ENCODE assay signal across 18 mouse cellular contexts in the genomic region with DNA sequence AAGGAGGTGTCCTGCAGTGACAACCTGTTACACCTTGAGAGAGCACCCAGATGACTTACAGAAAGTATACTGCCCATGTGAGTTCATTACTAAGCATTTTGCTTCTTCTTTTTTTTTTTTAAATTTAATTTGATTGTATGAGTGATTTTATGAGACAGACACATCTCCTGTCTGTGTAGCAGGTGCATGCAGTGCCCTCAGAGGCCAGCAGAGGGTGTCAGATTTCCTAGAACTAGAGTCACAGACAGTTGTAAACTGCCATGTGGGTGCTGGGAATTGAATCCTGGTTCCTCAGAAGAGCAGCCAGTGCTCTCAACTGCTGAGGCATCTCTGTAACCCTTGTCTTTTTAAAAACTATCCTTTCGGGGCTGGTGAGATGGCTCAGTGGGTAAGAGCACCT. TPM values are rescaled to one million over a fixed set of nuclear protein-coding genes. Genes with fewer than 3 reads are reported as not detected.
DNase-seq lines count a peak whose midpoint lies in the region; ATAC-seq and TF ChIP-seq lines count a peak whose summit lies in the region.
"Had no signal": no experiment of that assay in that cellular context is flagged by ENCODE, and none has a peak within 500 bp of the region (broad histone marks: within the 10 kb centered on the region; RNA-seq: fewer than 3 reads in every experiment).

No protein-coding gene starts in this region.

- no peaks in the 10 kb centered on the region for H3K27me3 ChIP-seq in heart, adult 2 months (ENCODE audit: control insufficient read depth, insufficient read depth, low read length)
- no peaks in the 10 kb centered on the region for H3K27me3 ChIP-seq in heart, embryonic 10.5 days (ENCODE audit: insufficient read depth, poor library complexity, severe bottlenecking)
- no peaks in the 10 kb centered on the region for H3K27me3 ChIP-seq in liver, embryonic 14.5 days (ENCODE audit: control insufficient read depth, insufficient read depth, low read length)
- no peaks in the 10 kb centered on the region for H3K27me3 ChIP-seq in liver, embryonic 11.5 days (replicated peaks; ENCODE audit: control insufficient read depth, insufficient read depth, low read length)
- no peaks in the 10 kb centered on the region for H3K27me3 ChIP-seq in stomach, postnatal 0 days (ENCODE audit: control insufficient read depth, insufficient read depth, low read length)
- H3K27me3 ChIP-seq in embryonic facial prominence, embryonic 10.5 days (replicated peaks; ENCODE audit: low read depth, poor library complexity, severe bottlenecking) = no peaks in the 10 kb centered on the region
- H3K27me3 ChIP-seq: forebrain, embryonic 13.5 days; limb, embryonic 13.5 days; lung, embryonic 15.5 days; midbrain, embryonic 13.5 days had no signal

- DNase-seq in heart, adult 2 months = no peak
- DNase-seq in heart, embryonic 10.5 days (ENCODE audit: low spot score) = no peak
- DNase-seq in liver, embryonic 14.5 days (ENCODE audit: low read depth in 3 of 3, low spot score in 3 of 3) = no peak
- no peak for DNase-seq in liver, embryonic 11.5 days (ENCODE audit: low spot score)
- peak; percentile 57 for DNase-seq in ES-CJ7 (ENCODE audit: low read depth, low spot score)
- no peak for DNase-seq in stomach, postnatal 0 days (ENCODE audit: low spot score)
- DNase-seq in gastrocnemius, adult 2 months = no peak
- DNase-seq in embryonic facial prominence, embryonic 10.5 days (ENCODE audit: low spot score) = no peak
- DNase-seq: adrenal gland, adult 2 months; cerebellum, adult 11-12 months; cerebellum, postnatal 25 days; heart, postnatal 4 days; kidney, postnatal 10 days; right cerebral cortex, postnatal 14 days had no signal

- no peaks in the 10 kb centered on the region for H3K9me3 ChIP-seq in heart, embryonic 10.5 days
- H3K9me3 ChIP-seq in liver, embryonic 14.5 days (ENCODE audit: control insufficient read depth, low read length) = no peaks in the 10 kb centered on the region
- H3K9me3 ChIP-seq in liver, embryonic 11.5 days (ENCODE audit: control insufficient read depth, low read length) = no peaks in the 10 kb centered on the region
- no peaks in the 10 kb centered on the region for H3K9me3 ChIP-seq in stomach, postnatal 0 days (ENCODE audit: control insufficient read depth, low read length)
- peaks cover 13% of the 10 kb centered on the region for H3K9me3 ChIP-seq in embryonic facial prominence, embryonic 10.5 days
- H3K9me3 ChIP-seq: lung, embryonic 15.5 days had no signal

- intact Hi-C loops in heart, adult 2 months (cut with DNase I) = no loop called here
- intact Hi-C loops in gastrocnemius, adult 2 months (cut with DNase I) = no loop called here

- no peak overlapping the region for H3K9ac ChIP-seq in heart, adult 2 months (ENCODE audit: low read depth, low read length)
- H3K9ac ChIP-seq in liver, embryonic 14.5 days (replicated peaks) = no peak overlapping the region
- no peak overlapping the region for H3K9ac ChIP-seq in liver, embryonic 11.5 days (ENCODE audit: low read depth, low read length)
- H3K9ac ChIP-seq in stomach, postnatal 0 days (ENCODE audit: low read length) = no peak overlapping the region
- H3K9ac ChIP-seq: forebrain, embryonic 13.5 days; limb, embryonic 13.5 days; lung, embryonic 15.5 days; midbrain, embryonic 13.5 days had no signal

- no peak overlapping the region for H3K27ac ChIP-seq in heart, adult 2 months
- H3K27ac ChIP-seq in heart, embryonic 10.5 days = no peak overlapping the region
- no peak overlapping the region for H3K27ac ChIP-seq in liver, embryonic 14.5 days
- H3K27ac ChIP-seq in liver, embryonic 11.5 days (ENCODE audit: low read depth, low read length) = no peak overlapping the region
- H3K27ac ChIP-seq in stomach, postnatal 0 days (replicated peaks) = no peak overlapping the region
- no peak overlapping the region for H3K27ac ChIP-seq in gastrocnemius, adult 2 months
- H3K27ac ChIP-seq in embryonic facial prominence, embryonic 10.5 days (replicated peaks) = no peak overlapping the region
- H3K27ac ChIP-seq: forebrain, embryonic 13.5 days; limb, embryonic 13.5 days; lung, embryonic 15.5 days; midbrain, embryonic 13.5 days had no signal

- TF ChIP-seq CTCF in heart, adult 2 months (IDR thresholded peaks at IDR 0.05) = peak; percentile 48
- peak; percentile 34 for TF ChIP-seq CTCF in liver, embryonic 14.5 days (IDR thresholded peaks at IDR 0.05; ENCODE audit: low read depth)
- TF ChIP-seq CTCF in stomach, postnatal 0 days (IDR thresholded peaks at IDR 0.05; ENCODE audit: low read depth) = peak; percentile 11; the same call in 1 of the 2 replicates
- TF ChIP-seq CTCF in gastrocnemius, adult 2 months (IDR thresholded peaks at IDR 0.05) = no peak; the same call in 1 of the 2 replicates

- H3K4me1 ChIP-seq in heart, adult 2 months (ENCODE audit: control insufficient read depth, insufficient read depth, low read length) = peaks cover 1% of the 10 kb centered on the region; the same call in 1 of the 2 replicates
- H3K4me1 ChIP-seq in heart, embryonic 10.5 days = no peaks in the 10 kb centered on the region
- no peaks in the 10 kb centered on the region for H3K4me1 ChIP-seq in liver, embryonic 14.5 days (replicated peaks; ENCODE audit: control insufficient read depth in 2 of 2, insufficient read depth in 2 of 2, low read length in 1 of 2)
- H3K4me1 ChIP-seq in liver, embryonic 11.5 days (replicated peaks; ENCODE audit: control insufficient read depth, insufficient read depth, low read length) = no peaks in the 10 kb centered on the region
- H3K4me1 ChIP-seq in stomach, postnatal 0 days (replicated peaks; ENCODE audit: control insufficient read depth, insufficient read depth) = no peaks in the 10 kb centered on the region
- H3K4me1 ChIP-seq in embryonic facial prominence, embryonic 10.5 days = peaks cover 7% of the 10 kb centered on the region
- H3K4me1 ChIP-seq: limb, embryonic 13.5 days; lung, embryonic 15.5 days had no signal

- no peak for TF ChIP-seq EP300 in heart, adult 2 months (IDR thresholded peaks at IDR 0.05; ENCODE audit: insufficient read depth, low read depth, low read length)
- TF ChIP-seq EP300 in liver, embryonic 14.5 days (IDR thresholded peaks at IDR 0.05; ENCODE audit: low read depth) = no peak
- no peak for TF ChIP-seq EP300 in stomach, postnatal 0 days (optimal IDR thresholded peaks at IDR 0.05)

- peaks cover 2% of the 10 kb centered on the region for H3K79me2 ChIP-seq in heart, adult 2 months (replicated peaks; ENCODE audit: control insufficient read depth, insufficient read depth, low read length)

- H3K36me3 ChIP-seq in heart, adult 2 months (ENCODE audit: control insufficient read depth, insufficient read depth, low read length) = peaks cover 4% of the 10 kb centered on the region; the same call in 1 of the 2 replicates
- H3K36me3 ChIP-seq in heart, embryonic 10.5 days = peaks cover 24% of the 10 kb centered on the region
- H3K36me3 ChIP-seq in liver, embryonic 14.5 days (replicated peaks; ENCODE audit: control insufficient read depth, insufficient read depth, low read depth) = no peaks in the 10 kb centered on the region
- no peaks in the 10 kb centered on the region for H3K36me3 ChIP-seq in liver, embryonic 11.5 days (ENCODE audit: control insufficient read depth, insufficient read depth, low read length)
- H3K36me3 ChIP-seq in stomach, postnatal 0 days (ENCODE audit: control insufficient read depth, insufficient read depth, low read length) = no peaks in the 10 kb centered on the region
- peaks cover 37% of the 10 kb centered on the region for H3K36me3 ChIP-seq in embryonic facial prominence, embryonic 10.5 days (replicated peaks)

- TF ChIP-seq POLR2A in heart, adult 2 months (IDR thresholded peaks at IDR 0.05; ENCODE audit: insufficient read depth, low read depth, low read length) = no peak

- no peak overlapping the region for H3K4me2 ChIP-seq in liver, embryonic 14.5 days (ENCODE audit: low read depth)
- no peak overlapping the region for H3K4me2 ChIP-seq in liver, embryonic 11.5 days
- H3K4me2 ChIP-seq in stomach, postnatal 0 days (replicated peaks; ENCODE audit: low read depth) = no peak overlapping the region
- H3K4me2 ChIP-seq: forebrain, embryonic 13.5 days; limb, embryonic 13.5 days; lung, embryonic 15.5 days; midbrain, embryonic 13.5 days had no signal

- H3K4me3 ChIP-seq in heart, adult 2 months = no peak overlapping the region
- no peak overlapping the region for H3K4me3 ChIP-seq in heart, embryonic 10.5 days
- H3K4me3 ChIP-seq in liver, embryonic 14.5 days (ENCODE audit: insufficient read depth in 1 of 2, low read depth in 2 of 2, low read length in 2 of 2) = no peak overlapping the region
- H3K4me3 ChIP-seq in liver, embryonic 11.5 days (ENCODE audit: low read depth, low read length) = no peak overlapping the region
- no peak overlapping the region for H3K4me3 ChIP-seq in stomach, postnatal 0 days (ENCODE audit: low read depth, low read length)
- no peak overlapping the region for H3K4me3 ChIP-seq in gastrocnemius, adult 2 months
- H3K4me3 ChIP-seq in embryonic facial prominence, embryonic 10.5 days = no peak overlapping the region
- H3K4me3 ChIP-seq: forebrain, embryonic 13.5 days; limb, embryonic 13.5 days; lung, embryonic 15.5 days; midbrain, embryonic 13.5 days had no signal

- no peak for ATAC-seq in liver, embryonic 14.5 days (ENCODE audit: insufficient read depth)
- no peak for ATAC-seq in liver, embryonic 11.5 days (replicated peaks; ENCODE audit: low FRiP score)
- ATAC-seq in stomach, postnatal 0 days (ENCODE audit: low FRiP score, low TSS enrichment) = no peak
- ATAC-seq: forebrain, embryonic 13.5 days; midbrain, embryonic 13.5 days had no signal

- WGBS in heart, adult 2 months = 100% methylated on average over 1 of the region's 1 CpGs
- 90% methylated on average over 1 of the region's 1 CpGs for WGBS in heart, embryonic 10.5 days
- WGBS in liver, embryonic 14.5 days (ENCODE audit: insufficient replicate concordance) = 59% methylated on average over 1 of the region's 1 CpGs
- WGBS in liver, embryonic 11.5 days = 86% methylated on average over 1 of the region's 1 CpGs
- WGBS in stomach, postnatal 0 days = 96% methylated on average over 1 of the region's 1 CpGs
- 95% methylated on average over 1 of the region's 1 CpGs for WGBS in embryonic facial prominence, embryonic 10.5 days

RNA-seq across cellular contexts. Expression of gene Bcl9, which starts 35.5 kb away (rescaled TPM):
- 10 to 100 TPM; 14.3 to 22.4 TPM for total RNA-seq in heart, adult 2 months (2021)
- polyA plus RNA-seq in heart, adult 2 months (2012; rRNA removed) = 15.3 and 18.0 TPM in 2 replicates
- 37.2 and 45.9 TPM in 2 replicates for polyA plus RNA-seq in heart, embryonic 10.5 days (2016; fragmentation: Nextera tagmentation; extraction: Ambion mirVana)
- polyA plus RNA-seq in liver, embryonic 14.5 days (2012; rRNA removed) = 1.6 and 1.7 TPM in 2 replicates
- polyA plus RNA-seq in liver, embryonic 14.5 days (2014; fragmentation: Nextera tagmentation; extraction: Ambion mirVana) = 2.4 and 2.6 TPM in 2 replicates
- 17.9 and 21.3 TPM in 2 replicates for polyA plus RNA-seq in liver, embryonic 11.5 days (2014; fragmentation: Nextera tagmentation; extraction: Ambion mirVana)
- 19.2 and 20.2 TPM in 2 replicates for polyA plus RNA-seq in stomach, postnatal 0 days (2015; fragmentation: Nextera tagmentation; extraction: Ambion mirVana)
- total RNA-seq in gastrocnemius, adult 2 months (2021) = 1 to 10 TPM; 3.0 to 3.9 TPM
- polyA plus RNA-seq in embryonic facial prominence, embryonic 10.5 days (2016; fragmentation: Nextera tagmentation; extraction: Ambion mirVana) = 60.9 and 73.5 TPM in 2 replicates
